Mouse (Mus musculus) spleen, postnatal 10 days (tissue): ENCODE measurements around the gene Tomm20.
A peak's percentile ranks its signal among the peaks of the same experiment; 100 is the strongest.
"Not testable (repeated sequence)": the region's sequence is repeated elsewhere in the genome, so short reads cannot be mapped to it uniquely, and the experiment has no call there.

ENCODE experiments used
- DNase-seq, 2 experiments: peaks; one replicate each; pipeline ENCODE4 v3.0.0; 2021 to 2022; ENCODE audit warnings: low spot score in 2 of 2

Gene Tomm20

DNA sequence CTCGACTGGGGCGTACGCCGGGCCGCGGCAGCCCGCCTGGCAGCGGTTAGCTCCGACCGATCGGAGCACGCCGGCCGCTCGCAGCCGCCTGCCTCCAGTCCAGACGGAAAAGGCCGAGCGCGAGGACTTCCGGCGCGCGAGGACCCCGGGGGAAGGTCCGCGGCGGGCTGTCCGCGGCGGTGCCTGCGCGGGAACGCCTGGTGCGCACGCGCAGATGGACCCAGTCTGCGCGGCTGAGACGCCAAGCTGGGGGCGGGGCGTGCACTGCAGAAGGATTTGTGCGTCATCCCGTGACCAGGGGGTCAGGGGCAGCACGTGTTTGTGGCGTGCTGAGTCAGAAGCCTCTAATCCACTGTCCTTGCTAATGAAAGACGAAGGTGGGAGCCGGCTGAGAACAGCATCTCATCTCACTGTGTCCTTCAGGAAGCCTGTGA, at the start of gene Tomm20:
Gene Tomm20, minus strand, starts transcription at position 115 of the 434 bp plus-strand sequence.
- peak; percentile 93 to 95 for DNase-seq

DNA sequence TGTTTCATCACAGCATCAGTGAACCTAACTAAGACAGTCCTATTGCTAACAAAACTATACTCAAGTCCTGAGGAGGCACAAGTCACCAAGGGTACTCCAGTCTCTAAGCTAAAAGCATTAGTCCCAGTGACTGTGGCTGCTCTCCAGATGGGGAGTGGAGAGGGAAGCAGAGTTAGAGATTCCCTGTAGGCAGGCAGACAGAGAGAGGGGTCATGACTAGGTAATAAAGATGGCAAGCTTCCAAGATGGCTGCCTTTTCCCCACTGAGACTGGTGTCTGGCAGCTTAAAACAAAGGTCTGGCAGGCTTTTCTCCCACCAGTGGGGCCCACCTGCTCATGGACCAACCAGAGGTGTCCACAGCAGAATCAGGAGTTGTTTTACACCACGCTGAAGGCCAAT, 48.9 kb upstream of the Tomm20 start:
- no peak for DNase-seq

DNA sequence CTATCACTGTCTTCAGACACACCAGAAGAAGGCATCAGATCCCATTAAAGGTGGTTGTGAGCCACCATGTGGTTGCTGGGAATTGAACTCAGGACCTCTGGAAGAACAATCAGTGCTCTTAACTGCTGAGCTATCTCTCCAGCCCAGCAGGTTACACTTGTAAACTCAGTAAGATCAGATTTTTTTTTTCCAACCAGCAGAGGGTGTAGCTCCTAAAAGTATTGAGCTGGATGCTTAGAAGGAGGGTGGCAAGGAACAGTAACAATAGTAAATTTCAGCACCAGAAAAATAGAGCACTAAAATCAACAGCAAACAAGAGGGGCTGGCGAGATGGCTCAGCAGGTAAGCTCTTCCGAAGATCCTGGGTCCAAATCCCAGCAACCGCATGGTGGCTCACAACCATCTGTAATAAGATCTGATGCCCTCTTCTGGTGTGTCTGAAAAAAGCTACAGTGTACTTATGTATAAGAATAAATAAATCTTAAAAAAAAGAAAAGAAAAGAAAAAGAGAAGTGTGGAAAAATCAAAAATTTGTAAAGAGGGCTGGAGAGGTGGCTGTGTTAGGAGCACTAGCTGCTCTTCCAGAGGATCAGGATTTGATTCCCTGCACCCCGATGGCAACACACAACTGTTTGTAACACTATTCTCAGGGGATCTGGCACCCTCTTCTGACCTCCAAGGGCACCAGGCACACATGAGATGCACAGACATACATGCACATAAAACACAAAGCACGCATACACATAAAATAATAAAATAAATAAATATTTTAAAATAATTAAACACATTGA, 43.9 kb upstream of the Tomm20 start:
- DNase-seq, result no peak

DNA sequence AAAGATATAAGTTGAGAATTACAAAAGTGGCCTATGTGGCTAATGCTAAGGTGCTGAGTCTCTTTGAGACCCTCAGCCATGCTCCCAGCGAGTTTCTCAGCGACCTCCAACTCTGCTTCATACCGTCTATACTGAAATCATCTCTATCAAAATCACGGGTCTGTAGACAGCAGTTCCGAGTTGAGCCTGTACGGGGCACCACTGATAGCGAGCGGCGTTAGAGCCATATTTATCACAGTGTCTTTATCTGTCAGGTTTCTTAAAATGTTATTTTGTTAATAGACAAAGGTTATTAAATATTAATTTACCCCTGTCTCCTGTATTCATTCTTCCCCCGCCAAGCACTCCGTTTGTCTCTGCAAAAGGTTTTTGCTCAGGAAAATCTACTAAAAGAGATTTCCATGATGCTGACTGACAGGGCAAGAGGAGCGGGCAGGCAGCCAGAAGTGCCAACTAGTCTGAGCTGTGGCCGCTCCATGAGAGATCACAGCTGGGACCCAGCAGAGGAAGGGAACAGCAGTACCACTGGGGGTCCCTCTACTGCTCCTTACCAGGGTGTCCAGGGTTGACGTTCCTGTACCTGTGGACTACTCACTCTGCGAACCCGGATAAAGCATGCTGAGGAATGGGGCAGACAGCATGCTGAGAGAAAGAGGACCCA, 42.8 kb upstream of the Tomm20 start:
- DNase-seq, result no peak

DNA sequence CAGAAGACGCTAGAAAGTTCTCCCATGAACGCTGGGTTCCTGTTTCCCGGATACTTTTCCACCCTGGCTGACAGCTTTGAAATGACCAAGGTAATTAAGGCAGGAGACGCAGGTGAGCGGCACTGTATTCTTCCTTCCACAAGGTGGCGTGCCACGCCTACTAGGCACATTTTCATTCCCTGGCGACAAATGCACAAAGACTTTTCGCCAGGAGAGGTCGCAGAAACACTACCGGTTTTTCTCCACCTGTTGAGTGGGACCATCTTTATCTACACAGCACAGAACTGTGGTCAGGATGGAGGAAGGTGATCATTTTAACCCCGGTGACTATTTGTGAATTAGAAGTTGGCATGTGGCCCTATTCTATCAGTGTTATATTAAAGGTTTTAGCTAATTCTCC, 40.9 kb upstream of the Tomm20 start:
- DNase-seq, result peak; percentile 39 to 76

DNA sequence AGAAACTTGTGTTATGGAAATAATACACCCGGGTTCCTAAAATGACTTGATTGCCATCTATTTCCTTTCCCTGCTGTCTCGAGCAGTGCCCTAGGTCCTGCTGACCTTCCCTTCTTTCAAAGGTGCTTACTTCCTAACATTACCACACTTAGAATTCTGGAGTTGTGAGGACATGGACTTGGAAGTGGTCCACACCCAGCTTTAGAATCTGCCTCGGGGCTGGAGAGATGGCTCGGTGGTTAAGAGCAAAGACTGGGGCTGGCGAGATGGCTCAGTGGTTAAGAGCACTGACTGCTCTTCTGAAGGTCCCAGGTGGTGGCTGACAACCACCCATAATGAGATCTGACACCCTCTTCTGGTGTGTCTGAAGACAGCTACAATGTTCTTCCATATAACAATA, 34.4 kb upstream of the Tomm20 start:
- no peak for DNase-seq

DNA sequence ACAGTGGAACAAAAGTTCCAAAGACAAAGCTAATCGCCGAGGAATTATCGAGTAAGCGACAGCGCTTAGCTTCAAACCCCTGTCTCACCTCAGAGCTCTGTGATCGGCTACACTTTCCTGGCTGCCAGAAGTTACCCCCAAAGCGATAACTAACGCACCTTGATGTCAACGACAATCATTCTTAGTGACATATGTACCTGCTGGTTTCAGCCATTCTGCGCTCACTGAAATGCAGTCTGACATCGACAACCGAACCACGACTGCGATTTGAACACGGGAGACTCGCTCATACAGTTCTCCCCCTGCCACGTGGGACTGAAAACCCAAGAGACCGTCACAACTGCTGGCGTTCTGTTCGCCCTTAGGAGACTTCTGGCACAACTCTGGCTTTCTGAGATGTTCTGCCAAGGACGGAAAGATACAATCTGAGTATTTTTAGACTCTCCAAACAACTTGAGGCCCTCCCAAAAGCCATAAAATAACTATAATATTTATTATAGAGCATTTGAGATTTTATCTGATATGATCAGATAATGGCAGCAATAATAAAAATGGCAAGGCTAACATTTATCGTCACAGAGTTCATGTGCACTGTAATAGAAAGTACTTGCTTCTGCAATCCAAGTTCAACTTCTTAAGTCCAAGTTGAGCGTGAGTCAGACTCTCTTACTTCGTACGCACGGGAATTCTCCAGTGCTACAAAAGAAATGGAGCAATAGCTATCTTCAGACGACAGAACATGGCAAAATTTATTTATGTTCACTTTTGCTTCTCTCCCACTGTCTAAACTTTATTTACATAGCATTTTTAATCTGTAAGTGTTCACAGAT, 33.7 kb upstream of the Tomm20 start:
- DNase-seq, result no peak

DNA sequence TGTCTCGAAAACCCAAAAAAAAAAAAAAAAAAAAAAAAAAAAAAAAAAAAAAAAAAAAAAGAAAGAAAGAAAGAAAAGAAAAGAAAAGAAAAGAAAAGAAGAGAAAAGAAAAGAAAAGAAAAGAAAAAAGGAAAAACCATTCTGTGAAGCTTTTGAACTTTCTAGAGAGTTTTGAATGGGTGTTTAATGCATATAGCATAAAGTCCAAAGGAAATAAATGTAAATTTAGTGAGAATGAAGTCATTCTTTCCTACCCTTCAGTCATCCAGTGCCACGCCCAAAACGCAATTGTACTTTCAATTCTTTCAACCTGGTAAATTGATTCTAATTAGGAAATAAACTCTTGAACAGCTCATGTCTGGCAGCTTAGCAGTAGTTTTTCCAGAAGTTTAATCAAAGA, 32.9 kb upstream of the Tomm20 start:
- not testable (repeated sequence) for DNase-seq

DNA sequence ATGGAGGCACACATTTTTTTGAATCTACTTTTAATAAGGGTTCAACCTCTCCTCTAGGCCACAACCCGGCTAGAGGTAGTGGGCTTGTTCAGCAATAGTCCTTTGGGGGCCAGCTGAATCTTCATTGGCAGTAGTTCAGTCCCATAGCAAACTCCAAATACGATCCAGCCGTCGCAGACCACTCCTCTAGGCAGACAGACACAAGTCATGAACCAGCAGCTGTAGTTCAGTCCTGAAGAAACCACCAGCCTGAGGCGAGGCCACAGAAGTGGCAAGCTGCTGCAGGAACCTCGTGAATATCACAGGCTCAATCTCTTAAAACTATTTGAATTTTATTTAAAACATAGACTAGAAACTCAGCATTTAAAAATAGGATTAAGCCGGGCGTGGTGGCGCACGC, 32.4 kb upstream of the Tomm20 start:
- DNase-seq, result no peak

DNA sequence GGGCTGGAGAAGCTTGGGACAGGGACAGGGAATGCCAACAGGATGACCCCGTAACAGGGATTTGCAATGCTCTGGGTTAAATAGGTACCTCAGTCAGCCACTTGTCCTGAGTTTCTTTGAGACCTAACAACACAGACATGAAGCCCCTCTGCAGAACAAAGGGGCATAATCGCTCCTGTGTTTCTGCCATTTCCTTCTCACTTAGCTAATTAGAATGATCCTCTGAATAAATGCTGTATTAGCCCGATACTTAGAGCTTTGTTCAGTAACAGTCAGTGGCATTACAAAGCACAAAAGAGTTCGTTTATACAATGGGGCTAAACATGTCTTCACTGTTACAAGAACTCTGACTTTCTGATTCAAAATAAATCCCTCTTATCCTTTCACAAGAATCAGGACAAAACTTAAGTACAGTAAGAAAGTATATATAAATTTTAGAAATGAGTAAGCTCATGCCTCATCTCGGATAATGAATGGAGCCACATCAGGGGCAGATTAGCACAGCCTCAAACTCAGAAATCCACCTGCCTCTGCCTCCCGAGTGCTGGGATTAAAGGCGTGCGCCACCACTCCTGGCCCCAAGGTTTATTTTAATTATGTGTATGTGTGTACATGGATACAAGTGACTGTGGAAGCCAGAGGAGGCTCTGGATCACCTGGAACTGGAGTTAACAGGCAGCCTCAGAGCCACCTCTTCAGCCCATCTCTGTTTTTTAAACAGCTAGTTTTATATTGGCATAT, 31.1 kb upstream of the Tomm20 start:
- DNase-seq, result no peak

DNA sequence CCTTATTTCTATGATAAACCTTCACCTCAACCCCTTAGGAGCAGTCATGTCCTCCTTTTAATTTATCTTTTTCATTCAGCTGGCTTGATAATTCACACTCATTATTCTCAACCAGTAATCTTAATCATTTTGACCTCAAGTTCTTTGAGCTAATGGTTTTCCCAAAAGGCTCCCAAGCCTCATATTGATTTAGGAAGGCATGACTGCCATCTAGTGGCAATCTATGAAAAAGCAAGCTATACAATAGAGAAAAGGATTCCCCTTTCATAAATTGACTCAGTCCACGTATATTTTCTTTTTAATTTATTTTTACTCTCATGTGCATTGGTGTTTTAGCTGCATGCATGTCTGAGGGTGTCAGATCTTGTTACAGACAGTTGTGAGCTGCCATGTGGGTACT, 30.1 kb upstream of the Tomm20 start:
- DNase-seq, result no peak

DNA sequence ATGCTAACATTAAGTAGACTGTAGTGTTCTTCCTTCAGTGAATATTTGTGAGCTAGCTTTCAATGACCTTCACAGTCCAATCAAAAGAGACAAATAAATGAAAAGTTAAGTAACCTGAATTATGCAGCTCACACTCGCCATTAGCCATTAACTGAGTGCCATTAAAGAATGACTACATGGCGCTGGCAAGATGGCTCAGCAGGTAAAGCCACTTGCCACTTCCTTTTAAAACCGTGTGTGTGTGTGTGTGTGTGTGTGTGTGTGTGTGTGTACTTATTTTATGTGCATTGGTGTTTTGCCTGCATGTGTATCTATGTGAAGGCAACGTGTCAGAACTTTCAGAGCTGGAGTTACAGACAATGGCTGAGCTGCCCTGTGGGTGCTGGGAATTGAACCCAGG, 28.9 kb upstream of the Tomm20 start:
- DNase-seq, result no peak

DNA sequence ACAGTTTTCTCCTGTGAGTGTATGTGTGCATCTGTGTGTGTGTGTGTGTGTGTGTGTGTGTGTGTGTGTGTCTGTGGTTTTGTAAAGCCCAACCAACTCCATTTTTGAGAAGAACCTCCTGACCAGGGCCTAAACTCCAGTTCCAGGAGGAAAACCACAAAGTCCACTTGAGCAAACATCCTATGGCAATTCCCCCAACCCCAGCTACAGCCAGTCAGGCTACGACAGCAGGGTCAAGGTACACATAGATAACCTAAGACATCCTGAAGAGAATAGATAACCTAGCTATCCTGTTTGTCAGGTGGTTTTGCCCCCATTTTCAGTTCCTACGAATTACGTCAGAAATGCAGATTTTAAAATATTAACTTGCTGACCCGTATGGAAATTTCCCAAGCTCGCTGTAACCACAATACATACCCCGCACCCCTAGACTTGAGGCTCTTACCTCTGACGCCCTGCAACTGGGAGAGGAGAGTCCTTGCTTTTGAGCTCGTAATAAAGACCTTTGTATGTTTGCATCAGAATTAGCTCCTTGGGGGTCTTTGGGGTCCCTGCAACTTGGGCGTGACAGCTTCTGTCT, 28.1 kb upstream of the Tomm20 start:
- no peak for DNase-seq

DNA sequence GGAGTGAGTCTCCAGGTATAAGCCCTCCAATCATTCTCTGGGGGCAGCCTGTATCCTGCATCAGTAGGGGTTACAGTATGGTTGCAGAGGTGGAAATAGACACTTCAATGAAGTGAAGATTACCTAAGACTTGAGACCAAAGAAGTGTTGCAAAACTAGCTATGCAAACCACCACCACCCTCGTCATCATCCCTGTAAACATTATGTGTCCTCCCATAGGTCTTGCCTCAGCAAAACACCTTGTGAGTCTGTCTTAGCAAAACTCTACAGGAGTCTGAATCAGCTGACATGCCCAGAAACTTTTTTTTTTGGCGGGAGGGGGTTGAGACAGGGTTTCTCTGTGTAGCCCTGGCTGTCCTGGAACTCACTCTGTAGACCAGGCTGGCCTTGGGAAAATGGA, 27.0 kb upstream of the Tomm20 start:
- no peak for DNase-seq

DNA sequence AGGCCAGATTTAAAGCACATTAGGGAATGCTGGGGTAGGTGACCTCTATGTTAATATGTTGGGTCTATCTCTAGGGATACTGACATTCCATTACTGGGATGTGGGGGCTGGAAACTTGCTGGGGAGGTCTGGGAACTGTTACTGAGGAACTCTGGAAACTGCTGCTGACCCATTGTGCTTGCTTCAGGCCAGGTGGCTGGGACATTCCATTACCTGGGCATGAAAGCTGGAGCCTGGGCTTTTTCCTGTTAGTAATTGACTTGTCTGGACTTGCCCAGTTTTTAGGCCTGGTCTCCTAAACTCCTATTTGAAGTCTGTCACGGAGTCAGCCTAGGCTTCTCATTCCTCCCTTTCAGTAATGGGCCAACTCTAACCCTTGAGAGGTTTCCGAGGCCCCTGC, 26.5 kb upstream of the Tomm20 start:
- no peak for DNase-seq

DNA sequence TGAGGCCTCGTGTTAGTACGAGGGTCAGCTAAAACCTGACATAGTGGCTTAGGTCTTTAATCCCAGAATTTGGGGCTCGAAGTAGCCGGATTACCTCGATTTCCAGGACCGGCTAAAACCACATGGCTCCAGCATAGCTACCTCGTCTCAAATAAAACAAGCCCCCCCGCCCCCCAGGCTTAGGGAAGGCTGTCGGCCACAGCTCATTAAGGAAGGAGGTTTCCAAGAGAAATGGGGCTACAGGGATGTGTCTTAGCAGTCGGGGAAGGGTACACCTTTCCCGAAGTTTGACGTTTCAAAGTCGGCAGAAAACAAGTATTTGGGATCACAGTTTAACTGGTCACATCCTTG, 25.6 kb upstream of the Tomm20 start:
- no peak for DNase-seq

DNA sequence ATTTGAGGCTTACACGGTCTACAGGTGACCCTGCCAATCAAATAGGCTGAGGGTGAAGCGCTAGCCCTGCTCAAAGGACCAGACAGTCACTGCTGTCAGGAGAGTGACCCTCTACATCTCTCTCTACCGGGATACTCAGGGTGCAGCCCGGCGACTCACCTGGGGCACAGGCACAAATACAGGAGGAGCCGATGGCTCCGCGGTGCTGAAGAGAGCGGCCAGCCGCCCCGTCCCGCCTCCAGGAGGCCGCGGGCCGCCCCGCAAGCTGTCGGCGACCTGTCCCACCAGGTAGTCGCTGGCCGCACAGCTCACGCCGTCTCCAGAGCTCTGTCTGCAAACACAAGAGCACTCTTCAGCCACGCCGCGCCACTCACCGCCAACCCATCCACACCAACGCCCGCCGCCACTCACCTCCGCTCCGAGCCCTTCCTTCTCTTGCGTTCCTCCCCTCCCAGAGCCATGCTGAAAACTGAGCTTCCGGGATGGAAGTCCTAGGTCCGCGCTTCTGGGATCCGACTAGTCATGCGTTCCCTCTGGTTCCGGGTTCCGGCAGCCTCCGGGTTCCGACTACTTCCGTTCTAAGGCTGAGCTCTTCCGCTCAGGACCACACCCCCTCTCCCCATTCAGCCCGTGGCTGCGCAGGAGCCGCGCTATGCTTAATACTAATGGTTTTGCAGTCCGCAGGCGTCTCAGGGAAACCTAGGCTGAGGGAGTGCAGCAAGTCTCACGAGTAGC, 25.1 kb upstream of the Tomm20 start, which contains the start of gene Rbm34:
Gene Rbm34, minus strand, starts transcription at position 493 of the 735 bp plus-strand sequence.
- DNase-seq, result peak; percentile 90 to 92

DNA sequence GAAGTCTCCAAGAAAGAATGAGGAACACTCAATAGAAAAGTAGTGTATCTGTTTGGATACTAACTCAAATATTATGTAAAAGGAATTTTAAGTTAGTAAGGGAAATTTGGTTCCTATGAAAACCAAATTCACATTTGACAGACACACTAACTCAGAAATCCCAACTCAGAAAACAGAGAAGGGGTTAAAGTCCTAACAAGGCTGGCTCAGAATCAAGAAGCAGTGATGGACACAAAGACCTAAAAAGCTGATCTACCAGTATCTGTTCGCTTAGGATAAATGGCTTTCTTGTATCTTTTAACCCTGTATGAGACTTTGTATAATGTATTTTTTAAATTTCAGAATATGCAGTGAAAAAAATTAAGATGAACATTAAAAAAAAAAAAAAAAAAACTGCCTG, 23.9 kb upstream of the Tomm20 start:
- DNase-seq, result no peak

DNA sequence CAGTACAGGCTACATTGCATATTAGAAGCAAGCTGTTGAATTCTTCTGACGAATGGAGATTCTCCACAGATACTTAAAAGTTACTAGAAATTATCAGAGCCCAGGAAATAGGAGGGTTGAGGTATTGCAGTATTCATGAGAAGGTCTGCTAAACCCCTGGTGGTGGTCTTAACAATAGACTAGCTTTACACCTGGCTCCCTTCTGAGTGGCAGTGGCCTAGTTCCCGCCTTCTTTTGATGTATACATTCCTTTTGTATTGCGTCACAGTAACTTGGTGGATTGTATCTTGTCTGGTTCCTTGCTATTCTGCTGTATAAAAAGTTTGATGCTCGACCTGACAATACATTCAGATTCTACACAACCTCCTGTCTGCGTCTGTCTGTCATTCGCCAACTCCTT, 22.5 kb upstream of the Tomm20 start:
- no peak for DNase-seq

DNA sequence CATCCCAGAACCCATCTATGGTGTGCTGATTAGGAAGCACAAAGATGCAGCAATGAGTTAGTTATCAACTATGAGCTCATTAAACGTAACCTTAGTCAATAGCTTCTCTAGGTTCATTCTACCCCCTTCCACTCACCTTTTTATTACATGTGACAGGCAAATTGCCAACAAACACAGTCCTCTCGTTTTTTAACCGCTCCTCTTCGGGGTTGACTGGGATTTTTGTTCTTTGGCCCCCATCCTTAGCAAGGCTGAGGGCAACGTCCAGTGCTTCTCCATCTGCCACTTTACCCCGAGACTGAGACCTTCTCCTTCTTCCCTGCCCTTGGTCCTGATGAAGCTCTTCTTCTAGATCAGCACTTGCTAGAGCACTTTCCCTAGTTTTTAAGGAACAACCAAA, 19.6 kb upstream of the Tomm20 start:
- no peak for DNase-seq

DNA sequence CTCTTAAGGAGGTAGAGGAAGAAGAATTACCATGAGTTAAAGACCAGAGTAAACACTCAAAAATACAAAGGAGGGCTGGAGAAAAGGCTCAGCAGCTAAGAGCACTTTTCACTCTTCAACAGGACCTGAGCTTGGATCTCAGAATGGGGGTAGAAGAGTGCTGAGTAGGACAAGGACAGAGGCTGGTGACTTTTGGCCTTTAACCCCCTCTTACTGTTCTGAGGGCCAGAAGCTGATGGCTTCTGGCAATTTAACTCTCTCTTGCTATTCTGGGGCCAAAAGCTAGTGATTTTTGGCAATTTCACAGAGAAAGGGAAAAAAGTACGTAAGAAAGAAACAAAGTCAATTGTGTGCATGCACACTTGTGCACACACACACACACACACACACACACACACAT, 17.2 kb upstream of the Tomm20 start:
- no peak for DNase-seq
